Mouse (Mus musculus) kidney, embryonic 16.5 days (tissue): ENCODE data around the gene Mme. TPM values are rescaled to one million over a fixed set of nuclear protein-coding genes. Genes with fewer than 3 reads are reported as not detected.
A peak's percentile ranks its signal among the peaks of the same experiment; 100 is the strongest.

Experiments
- ATAC-seq: fragments of 200-750 bp; cut with Nextera tagmentation; 2 replicates; pipeline ENCODE4 v1.8.0; 2017; ENCODE audit warnings: moderate TSS enrichment; ENCODE audit not compliant: low FRiP score, low TSS enrichment
- H3K27ac ChIP-seq: fragments of 300-500 bp; sonication (generic); 2 replicates; pipeline ENCODE4 v1.5.1; 2014; ENCODE audit warnings: low read length
- H3K27me3 ChIP-seq: fragments of 300-500 bp; sonication (generic); 2 replicates; pipeline ENCODE4 v1.6.1; 2014; ENCODE audit warnings: low read length, control low read depth, mixed read lengths; ENCODE audit not compliant: insufficient read depth
- H3K36me3 ChIP-seq: fragments of 300-500 bp; sonication (generic); 2 replicates; pipeline ENCODE4 v1.6.1; 2014; ENCODE audit warnings: low read length, control low read depth, mixed read lengths; ENCODE audit not compliant: insufficient read depth
- H3K4me1 ChIP-seq: fragments of 300-500 bp; sonication (generic); 2 replicates; pipeline ENCODE4 v1.6.1; 2014; ENCODE audit warnings: low read length, control low read depth, mixed read lengths; ENCODE audit not compliant: insufficient read depth
- H3K4me2 ChIP-seq: fragments of 300-500 bp; sonication (generic); replicated peaks from 2 replicates; pipeline ENCODE4 v1.6.1; 2014; ENCODE audit warnings: low read depth, low read length
- H3K4me3 ChIP-seq: fragments of 300-500 bp; sonication (generic); 2 replicates; pipeline ENCODE4 v1.5.1; 2014; ENCODE audit warnings: mild to moderate bottlenecking, low read length
- H3K9ac ChIP-seq: fragments of 300-500 bp; sonication (generic); replicated peaks from 2 replicates; pipeline ENCODE4 v1.6.1; 2014; ENCODE audit warnings: low read length
- H3K9me3 ChIP-seq: fragments of 300-500 bp; sonication (generic); 2 replicates; pipeline ENCODE4 v1.6.1; 2016; ENCODE audit warnings: low read length, control low read depth
- WGBS: fragments of 180-500 bp; shearing (Covaris S2); extraction: QIAGEN DNeasy Blood & Tissue Kit; methylation state at CpG from one replicate; pipeline ENCODE4 v1.1.7; 2014; 5-methylcytosine and 5-hydroxymethylcytosine counted together
- polyA plus RNA-seq: library from polyadenylated mRNA; unstranded; fragments of >200 nt; fragmentation: Nextera tagmentation; extraction: Ambion mirVana; gene quantifications from 2 replicates; pipeline ENCODE4 v1.2.1, GENCODE M21; 2015

Gene Mme
- polyA plus RNA-seq, 1 experiment from 2014 or later = 42.0 TPM

GRCm38 (mm10) chr3:63398171-63398570 is 156.8 kb downstream of the Mme start:
- Histone ChIP-seq H3K36me3 (no peaks in the 10 kb centered on the region), H3K4me3 (no peak overlapping the region), H3K4me1 (no peaks in the 10 kb centered on the region), H3K4me2 (no peak overlapping the region), H3K27me3 (no peaks in the 10 kb centered on the region), H3K27ac (0 out of 2 replicates have a peak overlapping the region, but pooled peaks have one; percentile 10), H3K9me3 (no peaks in the 10 kb centered on the region), H3K9ac (no peak overlapping the region)
- WGBS = 46% methylated on average over 4 of the region's 4 CpGs
- ATAC-seq = peak; percentile 69; the same call in 1 of the 2 replicates

GRCm38 (mm10) chr3:63406438-63406837 is 165.1 kb downstream of the Mme start:
- no peaks in the 10 kb centered on the region for H3K27me3 ChIP-seq
- no peak overlapping the region for H3K27ac ChIP-seq
- WGBS = 87% methylated on average over 3 of the region's 3 CpGs
- no peaks in the 10 kb centered on the region for H3K4me1 ChIP-seq
- no peak overlapping the region for H3K4me2 ChIP-seq
- ATAC-seq = no peak
- H3K36me3 ChIP-seq = no peaks in the 10 kb centered on the region
- H3K9me3 ChIP-seq = no peaks in the 10 kb centered on the region
- H3K9ac ChIP-seq = no peak overlapping the region
- no peak overlapping the region for H3K4me3 ChIP-seq

GRCm38 (mm10) chr3:63411006-63411405 is 169.7 kb downstream of the Mme start:
- 92% methylated on average over 4 of the region's 4 CpGs for WGBS
- Histone ChIP-seq H3K4me1 (peaks cover 15% of the 10 kb centered on the region), H3K27ac (no peak overlapping the region), H3K4me3 (no peak overlapping the region), H3K4me2 (no peak overlapping the region), H3K27me3 (no peaks in the 10 kb centered on the region), H3K9me3 (no peaks in the 10 kb centered on the region), H3K36me3 (no peaks in the 10 kb centered on the region), H3K9ac (no peak overlapping the region)
- ATAC-seq = no peak

- ATAC-seq = peak; percentile 78; the same call in 1 of the 2 replicates
- Histone ChIP-seq H3K9me3 (no peaks in the 10 kb centered on the region), H3K4me3 (no peak overlapping the region), H3K4me1 (peaks cover 15% of the 10 kb centered on the region), H3K4me2 (0 out of 2 replicates have a peak overlapping the region, but pooled peaks have one; percentile 7), H3K27me3 (no peaks in the 10 kb centered on the region), H3K9ac (no peak overlapping the region), H3K36me3 (no peaks in the 10 kb centered on the region), H3K27ac (peak overlapping the region; percentile 88)
- WGBS = 32% methylated on average over 6 of the region's 6 CpGs
Observed at GRCm38 (mm10) chr3:63412220-63412937, 171.0 kb downstream of the Mme start.

- Histone ChIP-seq H3K9ac (no peak overlapping the region), H3K27me3 (no peaks in the 10 kb centered on the region), H3K9me3 (no peaks in the 10 kb centered on the region), H3K36me3 (no peaks in the 10 kb centered on the region), H3K4me2 (peak overlapping the region; percentile 29; the same call in 1 of the 2 replicates), H3K27ac (peak overlapping the region; percentile 89), H3K4me3 (no peak overlapping the region), H3K4me1 (peaks cover 15% of the 10 kb centered on the region)
- ATAC-seq = peak; percentile 91
- 20% methylated on average over 6 of the region's 6 CpGs for WGBS
Observed at GRCm38 (mm10) chr3:63413046-63413911, 171.9 kb downstream of the Mme start.

- H3K4me2 ChIP-seq = no peak overlapping the region
- H3K4me1 ChIP-seq = peaks cover 12% of the 10 kb centered on the region
- no peaks in the 10 kb centered on the region for H3K27me3 ChIP-seq
- WGBS = 75% methylated on average over 1 of the region's 1 CpGs
- no peak overlapping the region for H3K27ac ChIP-seq
- no peak overlapping the region for H3K4me3 ChIP-seq
- no peaks in the 10 kb centered on the region for H3K36me3 ChIP-seq
- H3K9ac ChIP-seq = no peak overlapping the region
- ATAC-seq = no peak
- no peaks in the 10 kb centered on the region for H3K9me3 ChIP-seq
Observed at GRCm38 (mm10) chr3:63417284-63417683, 175.9 kb downstream of the Mme start.

GRCm38 (mm10) chr3:63417758-63418157 is 176.4 kb downstream of the Mme start:
- Histone ChIP-seq H3K4me3 (no peak overlapping the region), H3K27ac (no peak overlapping the region), H3K36me3 (no peaks in the 10 kb centered on the region), H3K9ac (no peak overlapping the region), H3K4me1 (peaks cover 7% of the 10 kb centered on the region), H3K9me3 (no peaks in the 10 kb centered on the region), H3K27me3 (no peaks in the 10 kb centered on the region), H3K4me2 (no peak overlapping the region)
- no peak for ATAC-seq

GRCm38 (mm10) chr3:63423552-63423951 is 182.2 kb downstream of the Mme start:
- no peak overlapping the region for H3K4me2 ChIP-seq
- H3K9ac ChIP-seq = no peak overlapping the region

More at GRCm38 (mm10) chr3:63423552-63423951, 182.2 kb downstream of the Mme start:
- no peaks in the 10 kb centered on the region for H3K36me3 ChIP-seq
- H3K4me1 ChIP-seq = no peaks in the 10 kb centered on the region
- no peak overlapping the region for H3K4me3 ChIP-seq
- no peak overlapping the region for H3K27ac ChIP-seq
- no peaks in the 10 kb centered on the region for H3K27me3 ChIP-seq
- H3K9me3 ChIP-seq = no peaks in the 10 kb centered on the region
- ATAC-seq = no peak
